Mouse (Mus musculus): ENCODE measurements around the gene Kif1b.
A peak's percentile ranks its signal among the peaks of the same experiment; 100 is the strongest.
"Not testable (repeated sequence)": the region's sequence is repeated elsewhere in the genome, so short reads cannot be mapped to it uniquely, and the experiment has no call there.

The Kif1b gene

GRCm38 (mm10) chr4:149270541-149270940 lies 37.0 kb downstream of the Kif1b start:
- no peak for DNase-seq (ENCODE audit: low spot score in 2 of 2)

GRCm38 (mm10) chr4:149269026-149269425 lies 38.5 kb downstream of the Kif1b start:
- no peak for DNase-seq (ENCODE audit: low spot score in 2 of 2)

DNA sequence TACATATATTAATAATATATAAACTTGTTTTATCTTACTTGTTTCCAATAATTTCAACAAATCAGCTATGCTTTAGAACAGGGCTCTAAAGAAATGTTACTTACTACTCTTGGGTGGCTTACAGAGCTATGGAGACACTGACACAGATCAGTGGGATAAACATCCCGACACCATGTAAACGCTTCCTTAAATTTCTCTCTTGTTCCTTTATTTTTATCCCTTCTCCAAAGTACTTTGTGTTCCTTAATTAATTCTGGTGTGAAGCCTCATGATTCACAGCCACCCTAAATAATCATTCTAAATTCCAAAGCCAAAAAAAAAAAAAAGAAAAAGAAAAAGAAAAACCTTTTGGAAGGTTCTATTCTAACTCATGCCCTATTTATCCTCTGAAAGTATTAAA lies 42.6 kb downstream of the Kif1b start:
- no peak for DNase-seq (ENCODE audit: low spot score in 2 of 2)

DNA sequence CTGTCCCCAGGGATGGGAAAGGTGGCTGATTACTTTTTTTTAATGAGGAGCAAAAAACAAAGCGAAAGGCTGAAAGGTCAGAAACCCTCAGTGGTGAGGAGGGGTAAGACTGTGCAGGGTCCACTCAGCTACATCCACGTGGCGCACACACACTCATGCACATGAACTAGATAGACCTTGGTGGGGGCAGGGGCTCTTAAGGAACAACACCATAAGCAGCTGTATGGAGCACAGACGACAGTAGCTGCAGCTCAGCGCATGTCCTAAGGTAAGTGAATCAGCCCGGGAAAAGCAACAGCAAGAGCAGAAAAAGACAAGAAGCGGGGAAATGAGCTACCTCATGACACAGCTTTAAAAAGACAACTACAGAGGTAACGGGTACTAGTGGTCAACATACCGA lies 44.3 kb downstream of the Kif1b start:
- no peak for DNase-seq (ENCODE audit: low spot score in 2 of 2)

- no peak for DNase-seq (ENCODE audit: low spot score in 2 of 2)
These were observed 46.0 kb downstream of the Kif1b start for GRCm38 (mm10) chr4:149261466-149261865.

DNA sequence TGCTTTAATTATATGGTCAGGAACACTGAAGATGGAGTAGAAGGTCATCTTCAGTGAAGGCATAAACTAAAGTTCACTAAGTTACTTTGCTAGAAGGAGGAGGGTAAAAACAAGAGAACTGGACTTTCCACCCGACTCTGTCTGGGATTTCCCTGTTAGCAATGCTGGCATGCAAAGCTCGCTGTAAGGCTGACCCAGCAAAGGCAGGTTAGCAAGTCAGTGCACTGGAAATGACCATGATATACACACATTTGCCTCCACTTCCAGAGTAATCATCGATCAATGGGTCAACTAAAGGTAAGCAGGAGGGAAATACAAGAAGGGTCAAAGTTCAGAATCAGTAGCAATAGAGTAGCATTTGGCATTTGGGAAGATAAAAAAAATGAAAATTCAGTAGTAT lies 46.6 kb downstream of the Kif1b start:
- DNase-seq (ENCODE audit: low spot score in 2 of 2), result no peak

- DNase-seq (ENCODE audit: low spot score in 2 of 2), result no peak
These were observed 48.0 kb downstream of the Kif1b start for GRCm38 (mm10) chr4:149259391-149260094.

- DNase-seq (ENCODE audit: low spot score in 2 of 2), result no peak
These were observed 48.6 kb downstream of the Kif1b start for GRCm38 (mm10) chr4:149258926-149259325.

DNA sequence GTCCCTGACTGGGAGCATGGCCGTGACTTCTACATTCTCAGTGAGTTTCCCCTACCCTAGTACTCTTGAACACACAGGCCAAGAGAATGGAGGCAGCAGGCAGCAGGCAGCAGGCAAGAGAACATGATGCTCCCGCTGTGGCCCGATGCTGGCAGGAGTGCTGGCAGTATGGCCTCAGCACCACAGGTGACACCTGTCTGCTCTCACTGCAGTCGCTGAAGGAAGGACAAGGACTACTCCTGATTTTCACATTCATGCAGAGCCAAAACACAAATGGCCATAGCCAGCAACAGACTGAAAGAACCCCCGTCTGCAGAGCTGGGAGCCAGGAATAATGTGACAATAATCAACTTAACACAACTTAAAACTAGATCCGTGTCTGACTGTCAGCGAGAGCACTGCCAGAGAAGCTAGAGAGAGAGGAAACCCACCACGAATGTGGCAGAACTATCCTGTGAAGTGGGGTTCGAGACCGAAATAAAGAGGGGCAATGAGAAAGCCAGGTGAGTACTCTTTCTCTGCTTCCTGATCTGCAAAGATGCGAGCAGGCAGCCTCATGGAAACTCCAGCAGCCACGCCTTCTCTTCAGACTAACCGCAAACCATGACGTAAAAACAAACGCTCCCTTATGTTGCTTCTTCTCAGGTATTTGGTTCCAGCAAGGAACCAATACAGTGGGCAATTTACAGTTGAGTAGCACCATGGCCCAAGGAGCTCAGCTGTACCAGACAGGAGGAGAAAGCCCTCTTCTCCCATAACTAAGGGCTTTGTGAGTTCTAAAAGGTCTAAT lies 50.8 kb downstream of the Kif1b start:
- no peak for DNase-seq (ENCODE audit: low spot score in 2 of 2)

GRCm38 (mm10) chr4:149255277-149256270 lies 51.9 kb downstream of the Kif1b start:
- DNase-seq (ENCODE audit: low spot score in 2 of 2), result peak in 1 of 2 experiments; percentile 36

- no peak for DNase-seq (ENCODE audit: low spot score in 2 of 2)
These were observed 52.7 kb downstream of the Kif1b start for GRCm38 (mm10) chr4:149254827-149255226.

DNA sequence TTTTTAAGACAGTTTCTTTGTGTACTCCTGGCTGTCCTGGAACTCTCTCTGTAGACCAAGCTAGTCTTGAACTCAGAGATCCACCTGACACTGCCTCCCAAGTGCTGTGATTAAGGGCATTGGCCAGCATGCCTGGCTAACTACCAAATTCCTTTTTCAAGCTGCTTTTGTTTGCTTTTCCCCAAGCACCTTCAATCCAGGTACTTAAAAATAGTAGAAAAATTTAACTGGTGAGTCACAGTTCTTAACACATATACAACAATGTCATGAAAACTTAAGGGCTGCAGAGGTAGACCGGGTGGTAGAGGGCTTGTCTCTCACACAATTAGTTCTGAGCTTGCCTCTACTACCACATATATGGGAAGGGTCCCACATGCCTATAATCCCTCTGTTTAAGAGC lies 58.2 kb downstream of the Kif1b start:
- no peak for DNase-seq (ENCODE audit: low spot score in 2 of 2)

- DNase-seq (ENCODE audit: low spot score in 2 of 2), result no peak
These were observed 59.7 kb downstream of the Kif1b start for GRCm38 (mm10) chr4:149247772-149248171.

GRCm38 (mm10) chr4:149247156-149247633 lies 60.3 kb downstream of the Kif1b start:
- no peak for DNase-seq (ENCODE audit: low spot score in 2 of 2)

DNA sequence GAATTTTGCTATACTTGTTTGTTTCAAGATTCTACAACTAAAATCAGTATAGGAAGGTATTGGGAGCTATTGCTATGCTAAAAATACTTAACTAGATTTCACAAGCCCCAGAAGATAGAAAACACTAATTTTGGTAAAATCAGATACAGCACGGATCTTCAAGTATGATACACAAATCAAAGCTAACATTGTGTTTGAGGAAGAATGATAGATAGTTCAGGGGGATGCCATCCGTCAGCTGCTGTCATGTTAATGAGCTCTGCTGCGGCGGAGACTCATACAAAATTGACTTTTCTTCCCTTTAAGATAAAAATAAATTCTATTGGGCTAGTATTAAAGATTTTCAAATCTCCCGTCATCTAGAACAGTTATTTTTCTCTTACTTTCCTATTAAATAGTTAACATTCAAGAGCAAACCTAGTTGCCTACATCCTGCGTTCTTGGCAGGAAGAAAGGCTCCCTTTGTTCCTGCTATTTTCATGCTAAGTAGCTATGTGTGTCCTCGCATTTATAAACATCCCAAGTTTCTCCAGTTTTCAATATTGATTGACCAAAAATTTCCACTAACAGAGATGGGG lies 60.8 kb downstream of the Kif1b start:
- DNase-seq (ENCODE audit: low spot score in 2 of 2), result no peak

DNA sequence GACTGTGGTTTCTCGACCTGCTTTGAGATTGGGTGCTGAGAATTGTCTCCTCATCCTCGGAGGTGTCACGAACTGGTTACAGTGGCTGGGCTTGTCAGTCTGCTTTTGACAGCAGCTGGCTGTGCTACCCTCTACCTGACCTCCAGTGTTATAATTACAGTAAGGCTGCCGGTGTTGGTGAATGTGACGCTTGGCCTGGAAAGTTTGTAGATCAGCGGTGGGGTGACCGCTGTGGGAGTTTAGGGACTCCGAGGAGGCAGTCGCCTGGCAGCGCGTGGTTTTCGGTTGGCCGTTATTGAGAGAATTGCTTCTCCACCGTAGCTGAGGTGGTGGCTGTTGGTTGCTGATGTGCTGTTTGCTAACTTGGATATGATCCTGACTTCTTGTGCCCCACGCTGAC lies 70.5 kb downstream of the Kif1b start:
- DNase-seq (ENCODE audit: low spot score in 2 of 2), result no peak

DNA sequence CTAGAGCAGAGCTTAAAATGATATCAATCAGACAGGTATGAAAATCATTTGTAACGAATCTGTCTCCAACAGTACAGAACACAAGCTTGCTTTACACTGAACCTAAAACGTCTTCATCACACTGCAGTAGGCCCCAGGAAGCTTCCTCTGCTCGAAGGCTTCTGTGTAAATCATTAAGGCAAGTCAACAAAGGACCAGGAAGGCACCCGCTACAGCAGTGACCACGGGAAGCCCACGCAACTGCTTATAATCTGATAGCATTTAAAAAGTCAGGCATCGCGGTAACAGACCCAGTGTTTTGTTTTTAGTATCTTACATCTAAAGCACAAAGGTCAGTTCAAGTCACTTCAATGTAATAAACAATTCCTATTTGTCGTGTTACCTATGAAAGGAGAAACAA lies 73.6 kb downstream of the Kif1b start:
- DNase-seq (ENCODE audit: low spot score in 2 of 2), result no peak

GRCm38 (mm10) chr4:149228682-149229081 lies 78.8 kb downstream of the Kif1b start:
- not testable (repeated sequence) for DNase-seq (ENCODE audit: low spot score in 2 of 2)

DNA sequence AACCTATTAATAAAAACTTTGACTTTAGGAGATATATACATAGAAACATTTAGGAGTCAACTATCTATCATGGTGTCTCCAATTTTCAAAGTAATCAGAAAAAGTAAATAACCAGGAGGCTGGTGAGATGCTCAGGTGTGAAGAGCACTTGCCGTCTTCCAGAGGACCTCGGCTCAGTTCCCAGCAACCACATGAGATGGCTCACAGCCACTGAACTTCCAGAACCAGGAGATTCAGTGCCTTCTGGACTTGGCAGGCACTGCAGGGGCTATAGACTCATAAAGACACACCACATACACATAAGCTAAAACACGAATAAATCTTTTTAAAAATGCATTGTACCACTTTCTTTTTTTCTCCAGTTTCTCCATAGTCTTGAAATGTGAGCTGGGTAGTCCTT lies 79.2 kb downstream of the Kif1b start:
- DNase-seq (ENCODE audit: low spot score in 2 of 2), result no peak

- no peak for DNase-seq (ENCODE audit: low spot score in 2 of 2)
These were observed 81.2 kb downstream of the Kif1b start for GRCm38 (mm10) chr4:149226311-149226710.

DNA sequence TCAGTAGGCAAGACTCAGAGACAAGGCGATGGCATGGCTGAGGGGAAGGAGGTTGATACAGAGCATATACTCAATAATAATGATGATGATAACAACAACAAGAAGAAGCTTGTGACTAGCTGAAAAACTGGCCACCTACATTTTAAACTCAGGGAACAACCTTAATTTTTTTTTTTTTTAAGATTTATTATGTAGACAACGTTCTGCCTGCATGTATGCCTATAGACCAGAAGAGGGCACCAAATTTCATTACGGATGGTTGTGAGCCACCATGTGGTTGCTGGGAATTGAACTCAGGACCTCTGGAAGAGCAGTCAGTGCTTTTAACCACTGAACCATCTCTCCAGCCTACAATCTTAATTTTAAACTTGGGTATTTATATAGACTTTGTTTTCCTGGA lies 84.0 kb downstream of the Kif1b start:
- DNase-seq (ENCODE audit: low spot score in 2 of 2), result no peak

DNA sequence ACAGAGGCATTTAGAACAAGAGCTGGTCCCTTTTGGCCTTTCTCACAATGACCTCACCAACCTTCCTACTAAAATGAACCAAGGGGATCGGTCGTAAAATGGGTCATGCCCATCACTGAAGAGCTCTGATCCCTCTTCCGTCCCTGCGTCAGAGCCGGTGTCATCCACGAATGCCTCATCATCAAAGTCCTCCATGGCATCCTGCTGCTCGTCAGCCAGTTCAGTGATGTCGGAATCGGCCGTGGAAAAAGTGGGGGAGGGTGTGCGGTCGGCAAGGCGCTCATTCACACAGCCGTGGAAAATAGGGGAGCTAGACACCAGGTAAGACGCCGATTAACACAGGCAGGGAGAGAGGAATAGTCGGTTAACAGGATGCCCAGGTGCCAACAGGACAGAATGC lies 87.0 kb downstream of the Kif1b start:
- DNase-seq (ENCODE audit: low spot score in 2 of 2), result peak in 1 of 2 experiments; percentile 20
